Mouse (Mus musculus) lung, embryonic 15.5 days (tissue): Measurements from ENCODE around the gene Bach1. TPM values are rescaled to one million over a fixed set of nuclear protein-coding genes. Genes with fewer than 3 reads are reported as not detected.

Experiments
- ATAC-seq: fragments of 200-750 bp; cut with Nextera tagmentation; 2 replicates; pipeline ENCODE4 v1.8.0; 2017; ENCODE audit warnings: moderate number of reproducible peaks, borderline replicate concordance; ENCODE audit not compliant: low FRiP score, low TSS enrichment; ENCODE audit errors: extremely low read depth
- H3K27ac ChIP-seq: fragments of 300-500 bp; sonication (generic); 2 replicates; pipeline ENCODE4 v1.5.1; 2015; ENCODE audit warnings: moderate library complexity, mild to moderate bottlenecking, inconsistent platforms
- H3K27me3 ChIP-seq: fragments of 300-500 bp; sonication (generic); 2 replicates; pipeline ENCODE4 v1.6.1; 2015; ENCODE audit warnings: inconsistent platforms
- H3K36me3 ChIP-seq: fragments of 300-500 bp; sonication (generic); 2 replicates; pipeline ENCODE4 v1.6.1; 2015; ENCODE audit warnings: inconsistent platforms
- H3K4me1 ChIP-seq: fragments of 300-500 bp; sonication (generic); 2 replicates; pipeline ENCODE4 v1.6.1; 2015; ENCODE audit warnings: inconsistent platforms
- H3K4me2 ChIP-seq: fragments of 300-500 bp; sonication (generic); 2 replicates; pipeline ENCODE4 v1.6.1; 2015; ENCODE audit warnings: inconsistent platforms, mild to moderate bottlenecking, moderate library complexity
- H3K4me3 ChIP-seq: fragments of 300-500 bp; sonication (generic); 2 replicates; pipeline ENCODE4 v1.5.1; 2015; ENCODE audit warnings: mild to moderate bottlenecking, inconsistent platforms
- H3K9ac ChIP-seq: fragments of 300-500 bp; sonication (generic); 2 replicates; pipeline ENCODE4 v1.6.1; 2015; ENCODE audit warnings: inconsistent platforms
- H3K9me3 ChIP-seq: fragments of 300-500 bp; sonication (generic); 2 replicates; pipeline ENCODE4 v1.6.1; 2016; ENCODE audit warnings: inconsistent platforms
- WGBS: fragments of 180-500 bp; shearing (Covaris S2); methylation state at CpG from one replicate; pipeline ENCODE4 v1.1.7; 2015; 5-methylcytosine and 5-hydroxymethylcytosine counted together
- polyA plus RNA-seq: library from polyadenylated mRNA; unstranded; fragments of >200 nt; fragmentation: Nextera tagmentation; extraction: Ambion mirVana; gene quantifications from 2 replicates; pipeline ENCODE4 v1.2.1, GENCODE M21; 2015

Gene Bach1
- polyA plus RNA-seq, 1 experiment from 2014 or later: 10.4 TPM

DNA sequence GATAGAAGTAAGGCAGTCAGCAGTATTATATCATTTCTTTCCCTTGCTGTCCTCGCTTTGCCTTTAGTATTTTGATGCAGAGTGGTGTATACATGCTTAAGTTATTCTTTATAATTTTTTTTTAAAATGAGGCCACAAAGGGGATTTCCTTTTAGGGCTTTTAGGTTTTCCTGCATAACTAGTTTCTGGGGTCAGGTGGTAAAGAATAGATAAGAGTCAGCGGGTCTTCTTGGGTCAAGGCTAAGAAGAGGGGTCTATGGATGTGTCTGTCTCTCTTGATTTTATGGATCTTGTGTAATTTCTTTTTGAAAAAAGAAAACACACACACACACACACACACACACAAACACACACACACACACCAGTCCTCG lies 1.6 kb downstream of the Bach1 start:
- 32% methylated on average over 3 of the region's 3 CpGs for WGBS

DNA sequence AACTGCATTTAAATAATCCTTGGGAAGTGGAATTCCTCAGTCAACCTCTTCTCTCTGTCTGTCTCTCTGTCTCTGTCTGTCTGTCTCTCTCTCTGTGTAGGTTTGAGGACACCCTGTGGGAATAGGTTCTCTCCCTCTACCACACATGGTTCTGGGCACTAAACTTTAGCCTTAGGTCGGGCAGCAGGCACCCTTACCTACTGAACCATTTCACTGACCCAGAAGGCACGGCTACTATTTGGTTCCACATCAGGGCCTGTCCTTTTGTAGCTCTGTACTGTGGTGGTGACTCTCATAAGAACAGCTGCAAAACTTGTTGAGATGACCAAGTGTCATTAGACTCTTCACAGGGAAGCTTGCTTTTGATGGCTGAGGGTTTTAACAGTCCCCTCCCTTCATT lies 3.1 kb downstream of the Bach1 start:
- Histone ChIP-seq H3K27me3 (no peaks in the 10 kb centered on the region), H3K9ac (no peak overlapping the region), H3K4me2 (no peak overlapping the region), H3K4me1 (peaks cover 45% of the 10 kb centered on the region), H3K4me3 (no peak overlapping the region), H3K27ac (no peak overlapping the region), H3K9me3 (no peaks in the 10 kb centered on the region), H3K36me3 (no peaks in the 10 kb centered on the region)
- 74% methylated on average over 2 of the region's 2 CpGs for WGBS
- ATAC-seq: no peak

More for the DNA sequence above, 1.6 kb downstream of the Bach1 start:
- H3K27ac ChIP-seq: peak overlapping the region; percentile 90; the same call in 1 of the 2 replicates
- 0 out of 2 replicates have a peak overlapping the region, but pooled peaks have one; percentile 89 for H3K9ac ChIP-seq
- no peaks in the 10 kb centered on the region for H3K36me3 ChIP-seq
- no peaks in the 10 kb centered on the region for H3K9me3 ChIP-seq
- H3K4me2 ChIP-seq: peak overlapping the region; percentile 60
- no peak for ATAC-seq
- no peaks in the 10 kb centered on the region for H3K27me3 ChIP-seq
- peak overlapping the region; percentile 79 for H3K4me3 ChIP-seq
- peaks cover 31% of the 10 kb centered on the region for H3K4me1 ChIP-seq

DNA sequence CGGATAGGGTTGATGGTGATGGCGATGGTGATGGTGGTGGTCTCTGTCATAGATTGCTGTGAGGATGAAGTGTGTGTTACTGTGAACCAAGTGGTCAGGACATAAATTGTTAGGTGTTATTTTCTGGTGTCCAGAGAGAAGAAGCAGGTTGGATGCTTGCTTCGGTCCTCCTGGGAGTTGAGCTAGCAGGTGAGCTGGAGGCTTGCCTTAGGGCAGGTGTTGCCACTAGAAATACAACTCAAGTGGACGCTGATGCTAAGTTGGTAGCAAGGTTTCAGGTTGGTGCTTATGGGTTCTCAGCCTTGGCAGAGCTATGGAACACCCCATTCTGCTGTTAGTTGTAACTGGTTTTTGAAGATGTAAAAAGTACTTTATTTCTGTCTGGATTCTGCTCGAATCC lies 4.1 kb downstream of the Bach1 start:
- Histone ChIP-seq H3K4me1 (peaks cover 42% of the 10 kb centered on the region), H3K4me2 (no peak overlapping the region)

DNA sequence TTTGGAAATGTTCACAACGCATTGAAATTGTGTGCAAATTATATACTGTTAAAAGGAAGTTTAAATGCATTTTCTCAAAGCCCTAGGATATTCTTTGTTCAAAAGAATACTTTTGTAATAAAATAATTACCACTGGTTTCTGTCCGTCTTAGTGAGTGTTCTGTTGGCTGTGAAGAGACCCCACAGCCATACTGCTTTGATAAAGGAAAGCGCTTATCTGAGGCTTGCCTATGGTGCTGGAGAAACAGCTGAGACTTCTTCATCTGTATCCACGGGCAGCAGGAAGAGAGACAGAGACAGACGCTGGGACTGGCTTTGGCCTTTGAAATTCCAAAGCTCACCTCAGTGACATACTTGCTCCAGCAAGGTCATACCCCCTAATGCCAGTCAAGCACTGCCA lies 5.5 kb downstream of the Bach1 start:
- ATAC-seq: no peak
- no peak overlapping the region for H3K27ac ChIP-seq
- H3K9ac ChIP-seq: no peak overlapping the region
- H3K27me3 ChIP-seq: no peaks in the 10 kb centered on the region
- H3K36me3 ChIP-seq: no peaks in the 10 kb centered on the region
- H3K4me3 ChIP-seq: no peak overlapping the region
- whole genome bisulfite sequencing: 50% methylated on average over 5 of the region's 5 CpGs
- H3K4me2 ChIP-seq: no peak overlapping the region
- H3K4me1 ChIP-seq: peaks cover 40% of the 10 kb centered on the region
- H3K9me3 ChIP-seq: no peaks in the 10 kb centered on the region

More for the DNA sequence above, 4.1 kb downstream of the Bach1 start:
- ATAC-seq: no peak
- Histone ChIP-seq H3K27me3 (no peaks in the 10 kb centered on the region), H3K36me3 (no peaks in the 10 kb centered on the region), H3K9me3 (no peaks in the 10 kb centered on the region), H3K9ac (no peak overlapping the region), H3K4me3 (no peak overlapping the region), H3K27ac (no peak overlapping the region)
- WGBS: 88% methylated on average over 5 of the region's 5 CpGs

DNA sequence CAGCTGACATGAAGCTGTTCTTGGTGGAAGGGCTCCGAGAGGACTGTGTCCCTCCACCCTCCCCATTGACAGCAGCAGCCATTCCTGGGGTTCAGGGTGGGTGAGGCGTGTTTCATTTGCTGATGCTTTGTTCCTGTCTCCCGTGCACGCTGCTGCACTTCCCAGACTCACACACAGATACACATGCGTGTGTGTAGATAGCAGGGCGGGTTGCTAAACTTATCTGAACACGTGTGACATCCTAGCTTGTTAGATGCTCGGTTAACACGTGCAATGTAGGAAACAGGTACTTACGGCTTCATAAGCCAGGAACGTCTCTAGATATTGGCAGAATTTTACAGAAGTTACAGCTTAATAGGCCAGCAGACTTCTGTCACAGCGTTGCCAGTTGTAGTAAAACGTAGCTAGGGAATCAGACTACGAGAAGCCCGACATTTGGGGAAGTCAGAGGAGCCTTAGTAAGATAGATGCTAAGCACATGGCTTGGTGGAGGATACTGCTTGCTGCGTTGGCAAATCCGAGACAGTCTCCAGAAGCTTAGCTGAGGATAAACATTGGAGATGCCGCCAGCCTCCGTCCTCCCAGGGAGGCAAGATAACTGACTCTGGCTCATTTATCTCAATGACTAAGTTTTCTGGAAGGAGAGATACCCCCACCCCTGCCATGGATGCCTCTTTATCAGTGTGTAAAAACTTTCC lies 7.3 kb downstream of the Bach1 start:
- H3K4me2 ChIP-seq: peak overlapping the region; percentile 9; the same call in 1 of the 2 replicates
- ATAC-seq: no peak
- 35% methylated on average over 19 of the region's 19 CpGs for WGBS

DNA sequence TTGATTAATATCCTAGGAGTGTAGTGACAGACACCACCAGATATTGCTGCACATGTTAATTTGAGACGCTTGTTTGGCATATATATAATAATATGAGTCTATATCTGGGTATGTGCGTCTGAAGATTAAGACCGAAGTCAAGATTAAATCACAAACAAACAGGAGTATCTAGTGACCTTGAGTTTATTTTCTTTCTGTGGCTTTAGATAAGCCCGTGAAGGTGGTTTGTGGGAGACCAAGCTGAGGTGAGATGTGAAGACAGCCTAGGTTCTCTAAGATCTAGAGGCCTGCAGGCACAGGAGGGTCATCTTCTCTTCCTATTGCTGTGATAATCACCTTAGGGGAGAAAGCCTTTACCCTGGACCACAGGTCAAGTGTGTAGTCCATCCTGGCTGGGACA lies 8.6 kb downstream of the Bach1 start:
- H3K27ac ChIP-seq: no peak overlapping the region
- no peaks in the 10 kb centered on the region for H3K27me3 ChIP-seq
- H3K4me1 ChIP-seq: peaks cover 35% of the 10 kb centered on the region
- H3K4me2 ChIP-seq: no peak overlapping the region
- 59% methylated on average over 4 of the region's 4 CpGs for WGBS
- ATAC-seq: no peak
- no peaks in the 10 kb centered on the region for H3K9me3 ChIP-seq
- no peak overlapping the region for H3K9ac ChIP-seq
- no peaks in the 10 kb centered on the region for H3K36me3 ChIP-seq
- no peak overlapping the region for H3K4me3 ChIP-seq

More for the DNA sequence above, 7.3 kb downstream of the Bach1 start:
- peaks cover 35% of the 10 kb centered on the region for H3K4me1 ChIP-seq
- no peak overlapping the region for H3K27ac ChIP-seq
- H3K9me3 ChIP-seq: no peaks in the 10 kb centered on the region
- H3K9ac ChIP-seq: no peak overlapping the region
- no peaks in the 10 kb centered on the region for H3K27me3 ChIP-seq
- H3K36me3 ChIP-seq: no peaks in the 10 kb centered on the region
- no peak overlapping the region for H3K4me3 ChIP-seq

DNA sequence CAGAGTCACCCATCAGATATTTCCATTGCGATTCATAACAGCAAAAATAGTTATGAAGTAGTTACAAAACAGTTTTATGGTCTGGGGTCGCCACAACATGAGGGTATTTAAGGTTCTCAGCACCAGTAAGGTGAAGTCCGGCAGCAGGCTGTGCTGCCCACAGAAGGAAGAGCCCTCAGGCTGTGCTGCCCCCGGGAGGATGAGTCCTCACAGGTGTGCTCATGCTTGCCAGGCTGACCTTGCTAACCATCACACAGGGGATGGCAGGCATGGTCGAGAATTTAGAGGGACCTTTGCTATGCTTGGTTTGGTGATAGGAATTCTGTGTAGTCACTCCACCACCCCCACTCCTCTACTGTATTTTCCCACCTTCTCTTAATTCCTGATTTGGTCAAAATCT lies 9.8 kb downstream of the Bach1 start:
- WGBS: 63% methylated on average over 5 of the region's 5 CpGs

DNA sequence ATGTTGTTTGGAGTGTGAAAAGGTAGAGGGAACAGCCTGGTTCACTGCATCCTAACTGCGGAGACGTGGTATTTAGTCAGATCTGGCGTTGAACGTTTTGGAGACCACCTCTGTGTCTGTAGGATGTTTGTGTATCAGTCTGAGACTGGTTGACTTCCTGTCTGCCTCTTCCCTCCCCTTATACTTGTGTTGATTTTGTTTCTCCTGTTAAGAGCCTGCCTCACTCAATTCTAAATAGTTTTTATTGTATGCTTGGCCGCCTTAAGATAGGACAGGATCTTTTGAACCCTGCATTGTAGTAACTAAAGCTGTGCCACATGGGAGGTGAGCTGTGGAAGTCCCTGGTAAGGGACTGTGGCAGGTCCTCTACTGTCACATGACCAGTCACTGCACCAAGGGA lies 10.4 kb downstream of the Bach1 start:
- Histone ChIP-seq H3K9ac (no peak overlapping the region), H3K4me1 (peaks cover 34% of the 10 kb centered on the region), H3K4me3 (no peak overlapping the region), H3K27ac (no peak overlapping the region), H3K4me2 (no peak overlapping the region), H3K36me3 (no peaks in the 10 kb centered on the region), H3K27me3 (no peaks in the 10 kb centered on the region), H3K9me3 (no peaks in the 10 kb centered on the region)
- no peak for ATAC-seq
- WGBS: 27% methylated on average over 5 of the region's 5 CpGs

More for the DNA sequence above, 9.8 kb downstream of the Bach1 start:
- no peak overlapping the region for H3K4me2 ChIP-seq
- H3K36me3 ChIP-seq: no peaks in the 10 kb centered on the region
- no peaks in the 10 kb centered on the region for H3K9me3 ChIP-seq
- H3K9ac ChIP-seq: no peak overlapping the region
- no peak overlapping the region for H3K4me3 ChIP-seq
- H3K27me3 ChIP-seq: no peaks in the 10 kb centered on the region
- peaks cover 34% of the 10 kb centered on the region for H3K4me1 ChIP-seq
- ATAC-seq: no peak
- H3K27ac ChIP-seq: no peak overlapping the region

DNA sequence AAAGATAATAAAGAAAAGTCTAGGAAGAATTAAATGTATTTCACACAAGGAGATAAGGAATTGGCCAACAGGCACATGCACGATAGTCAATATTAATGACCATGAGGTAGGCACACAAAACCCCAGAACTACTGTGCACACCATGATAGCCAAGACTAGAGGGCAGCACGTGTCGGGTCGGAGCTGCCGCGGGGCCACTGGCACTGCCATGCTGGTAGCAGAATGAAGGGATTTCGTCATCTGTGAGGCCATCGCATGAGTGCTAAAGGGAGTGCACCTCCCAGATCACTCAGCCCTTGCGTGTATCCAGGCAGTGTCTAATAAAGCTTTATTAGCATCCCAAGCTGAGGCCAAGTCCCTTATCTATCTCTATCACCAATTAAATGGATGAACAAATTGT lies 11.2 kb downstream of the Bach1 start:
- no peak overlapping the region for H3K27ac ChIP-seq
- H3K4me1 ChIP-seq: peaks cover 31% of the 10 kb centered on the region
- H3K27me3 ChIP-seq: no peaks in the 10 kb centered on the region
- H3K9me3 ChIP-seq: no peaks in the 10 kb centered on the region
- no peak for ATAC-seq
- H3K9ac ChIP-seq: no peak overlapping the region
- WGBS: 95% methylated on average over 9 of the region's 9 CpGs
- H3K36me3 ChIP-seq: no peaks in the 10 kb centered on the region
- no peak overlapping the region for H3K4me2 ChIP-seq
- H3K4me3 ChIP-seq: no peak overlapping the region

DNA sequence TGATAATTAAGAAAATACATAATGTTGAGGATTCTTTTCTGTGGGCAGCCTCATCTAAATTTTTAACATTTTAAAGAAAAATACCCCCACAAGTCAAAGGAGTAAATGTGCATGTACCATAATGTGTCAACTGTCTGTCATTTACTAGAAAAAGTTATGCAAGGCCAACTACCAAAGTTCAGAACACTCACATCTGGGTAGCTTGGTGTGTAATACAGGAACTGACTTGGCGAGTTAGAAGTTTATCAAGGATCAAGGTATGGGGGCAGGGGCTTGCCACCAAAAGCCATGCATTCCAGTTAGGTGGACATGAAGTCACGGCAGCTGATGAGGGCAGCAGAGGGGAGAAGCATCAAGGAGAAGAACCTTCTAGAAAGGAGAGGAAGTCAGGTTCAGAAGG lies 13.2 kb downstream of the Bach1 start:
- ATAC-seq: no peak
- H3K9ac ChIP-seq: no peak overlapping the region
- no peaks in the 10 kb centered on the region for H3K36me3 ChIP-seq
- H3K4me3 ChIP-seq: no peak overlapping the region
- H3K4me1 ChIP-seq: peaks cover 29% of the 10 kb centered on the region
- WGBS: 80% methylated on average over 2 of the region's 2 CpGs
- H3K9me3 ChIP-seq: no peaks in the 10 kb centered on the region
- no peak overlapping the region for H3K27ac ChIP-seq
- H3K27me3 ChIP-seq: no peaks in the 10 kb centered on the region
- H3K4me2 ChIP-seq: no peak overlapping the region

DNA sequence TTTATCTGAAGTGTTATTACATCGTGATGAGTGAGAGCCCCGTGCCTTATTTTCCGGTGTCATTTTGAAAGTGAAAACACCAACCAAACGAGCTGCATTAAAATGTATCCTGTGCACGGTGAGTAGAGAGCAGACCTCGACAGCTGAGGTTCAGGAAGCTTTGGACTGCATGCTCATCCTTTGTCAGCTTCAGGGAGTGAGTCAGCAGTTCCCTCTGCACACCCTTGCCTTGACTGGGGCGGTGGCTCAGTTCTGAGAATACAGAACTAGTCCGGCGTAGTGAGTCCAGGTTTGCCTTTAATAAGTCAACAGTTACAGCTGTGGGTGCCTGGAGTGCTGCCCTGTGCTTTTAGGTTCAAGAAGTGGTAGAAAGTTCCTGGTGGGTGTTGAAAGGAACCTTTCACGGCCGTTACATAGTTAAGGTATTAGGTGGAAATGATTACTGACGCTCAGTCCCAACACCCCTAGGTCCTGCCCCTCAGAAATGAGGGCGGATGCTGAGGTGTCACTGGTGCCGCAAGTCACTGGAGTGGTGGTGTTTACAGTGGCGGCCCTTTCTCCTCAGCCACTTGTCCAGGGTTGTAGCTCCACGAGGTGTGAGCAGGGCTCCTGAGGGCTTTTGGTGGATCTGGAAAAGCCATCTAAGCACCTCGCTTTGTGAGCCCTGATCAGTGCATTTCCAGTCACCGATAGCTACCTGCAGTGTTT lies 14.4 kb downstream of the Bach1 start:
- Histone ChIP-seq H3K4me3 (no peak overlapping the region), H3K9ac (no peak overlapping the region), H3K27me3 (no peaks in the 10 kb centered on the region), H3K4me2 (no peak overlapping the region), H3K9me3 (no peaks in the 10 kb centered on the region), H3K27ac (no peak overlapping the region), H3K36me3 (no peaks in the 10 kb centered on the region), H3K4me1 (peaks cover 31% of the 10 kb centered on the region)
- WGBS: 53% methylated on average over 18 of the region's 18 CpGs
- no peak; the same call in 1 of the 2 replicates for ATAC-seq

DNA sequence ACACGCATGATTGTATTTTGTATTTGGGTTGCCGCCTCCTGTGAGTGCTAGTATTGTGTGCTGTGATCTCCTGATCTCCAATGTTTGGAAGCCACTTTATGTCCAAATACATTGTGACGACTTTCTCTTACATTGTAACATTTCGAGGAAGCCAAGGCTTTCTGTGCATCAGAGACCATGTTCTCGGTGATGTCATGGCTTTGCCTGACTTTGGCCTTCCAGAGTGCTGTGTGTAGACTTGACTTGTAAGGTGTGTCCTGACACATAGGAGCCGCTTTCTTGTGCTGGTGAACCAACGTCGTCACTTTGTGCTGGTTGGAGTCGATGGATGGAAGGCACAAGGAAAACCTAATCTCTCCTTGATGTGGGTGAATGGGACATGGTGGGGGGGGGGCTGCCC lies 15.8 kb downstream of the Bach1 start:
- no peaks in the 10 kb centered on the region for H3K36me3 ChIP-seq
- no peak overlapping the region for H3K4me3 ChIP-seq
- H3K9ac ChIP-seq: no peak overlapping the region
- WGBS: 83% methylated on average over 9 of the region's 9 CpGs
- no peaks in the 10 kb centered on the region for H3K9me3 ChIP-seq
- no peak for ATAC-seq
- H3K27ac ChIP-seq: no peak overlapping the region
- no peaks in the 10 kb centered on the region for H3K27me3 ChIP-seq
- peaks cover 26% of the 10 kb centered on the region for H3K4me1 ChIP-seq
- H3K4me2 ChIP-seq: no peak overlapping the region
